Mouse (Mus musculus): Measurements from ENCODE around the gene Itfg2. TPM values are rescaled to one million over a fixed set of nuclear protein-coding genes. Genes with fewer than 3 reads are reported as not detected.
A peak's percentile ranks its signal among the peaks of the same experiment; 100 is the strongest.

Itfg2 gene
- polyA plus RNA-seq, 1 experiment: 19.0 TPM

GRCm38 (mm10) chr6:128425046-128425445 is 315 bp upstream of the Itfg2 start:
- WGBS: 22% methylated on average over 9 of the region's 9 CpGs
- peak overlapping the region; percentile 94 for H3K4me3 ChIP-seq (ENCODE audit: insufficient read depth, low read depth, low read length)
- H3K36me3 ChIP-seq (ENCODE audit: control insufficient read depth, insufficient read depth, low read length): no peaks in the 10 kb centered on the region; the same call in 1 of the 2 replicates
- no peak for TF ChIP-seq POLR2A (IDR thresholded peaks at IDR 0.05; ENCODE audit: low read depth, low read length)
- TF ChIP-seq CTCF (conservative IDR thresholded peaks at IDR 0.05; ENCODE audit: insufficient read depth, insufficient read length, low read depth, low read length): no peak
- DNase-seq: no peak
- H3K27ac ChIP-seq (ENCODE audit: insufficient read depth, low read depth, low read length): peak overlapping the region; percentile 100
- peaks cover 8% of the 10 kb centered on the region; the same call in 1 of the 2 replicates for H3K4me1 ChIP-seq (ENCODE audit: control insufficient read depth, insufficient read depth, low read length)
- H3K27me3 ChIP-seq (replicated peaks; ENCODE audit: control insufficient read depth, insufficient read depth, low read length): no peaks in the 10 kb centered on the region

DNA sequence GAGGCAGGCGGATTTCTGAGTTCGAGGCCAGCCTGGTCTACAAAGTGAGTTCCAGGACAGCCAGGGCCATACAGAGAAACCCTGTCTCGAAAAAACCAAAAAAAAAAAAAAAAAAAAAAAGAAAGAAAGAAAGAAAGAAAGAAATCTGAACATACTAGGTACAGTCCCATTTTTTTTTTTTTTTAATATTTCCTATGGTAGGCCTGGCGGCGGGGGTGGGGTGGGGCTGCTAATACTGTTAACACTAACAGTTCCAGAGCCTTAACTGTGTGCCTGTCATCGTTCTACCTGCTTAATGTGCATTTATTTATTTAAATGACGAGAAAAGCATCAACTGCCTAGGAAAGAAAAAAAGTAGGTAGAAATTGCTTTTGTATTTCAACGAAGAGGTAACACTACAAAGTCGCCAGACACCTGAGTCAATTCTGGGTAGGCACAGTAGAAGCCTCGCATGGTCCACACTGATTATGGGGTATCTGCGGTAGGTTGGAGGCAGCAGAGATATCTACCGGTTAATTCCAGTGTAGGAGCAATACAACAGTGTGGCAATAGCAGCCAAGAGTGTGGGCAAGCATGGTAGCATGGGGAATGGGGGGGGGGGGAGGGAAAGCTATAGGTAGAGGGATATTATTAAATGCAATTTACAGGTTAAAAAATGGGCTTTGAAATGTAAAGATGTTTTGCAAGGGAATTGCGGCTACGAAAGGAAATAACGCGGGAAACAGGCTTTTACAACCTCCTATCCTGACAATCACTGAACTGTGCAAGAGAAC is 1.0 kb downstream of the Itfg2 start:
- H3K36me3 ChIP-seq (ENCODE audit: control insufficient read depth, insufficient read depth, low read length): no peaks in the 10 kb centered on the region
- TF ChIP-seq POLR2A (IDR thresholded peaks at IDR 0.05; ENCODE audit: low read depth, low read length) (no peak), CTCF (conservative IDR thresholded peaks at IDR 0.05; ENCODE audit: insufficient read depth, insufficient read length, low read depth, low read length) (no peak)
- DNase-seq: no peak
- no peaks in the 10 kb centered on the region for H3K27me3 ChIP-seq (replicated peaks; ENCODE audit: control insufficient read depth, insufficient read depth, low read length)
- H3K4me3 ChIP-seq (ENCODE audit: insufficient read depth, low read depth, low read length): peak overlapping the region; percentile 94
- no peak overlapping the region for H3K27ac ChIP-seq (ENCODE audit: insufficient read depth, low read depth, low read length)
- H3K4me1 ChIP-seq (ENCODE audit: control insufficient read depth, insufficient read depth, low read length): peaks cover 8% of the 10 kb centered on the region; the same call in 1 of the 2 replicates
- WGBS: 39% methylated on average over 15 of the region's 16 CpGs

GRCm38 (mm10) chr6:128421480-128421879 is 3.3 kb downstream of the Itfg2 start:
- Histone ChIP-seq H3K4me3 (ENCODE audit: insufficient read depth, low read depth, low read length) (no peak overlapping the region), H3K36me3 (ENCODE audit: control insufficient read depth, insufficient read depth, low read length) (no peaks in the 10 kb centered on the region), H3K4me1 (ENCODE audit: control insufficient read depth, insufficient read depth, low read length) (peaks cover 6% of the 10 kb centered on the region; the same call in 1 of the 2 replicates), H3K27ac (ENCODE audit: insufficient read depth, low read depth, low read length) (peak overlapping the region; percentile 20; the same call in 1 of the 2 replicates), H3K27me3 (replicated peaks; ENCODE audit: control insufficient read depth, insufficient read depth, low read length) (no peaks in the 10 kb centered on the region)
- TF ChIP-seq POLR2A (IDR thresholded peaks at IDR 0.05; ENCODE audit: low read depth, low read length) (no peak), CTCF (conservative IDR thresholded peaks at IDR 0.05; ENCODE audit: insufficient read depth, insufficient read length, low read depth, low read length) (no peak)
- DNase-seq: no peak
- 76% methylated on average over 3 of the region's 3 CpGs for WGBS

GRCm38 (mm10) chr6:128421036-128421435 is 3.7 kb downstream of the Itfg2 start:
- Histone ChIP-seq H3K36me3 (ENCODE audit: control insufficient read depth, insufficient read depth, low read length) (no peaks in the 10 kb centered on the region), H3K4me1 (ENCODE audit: control insufficient read depth, insufficient read depth, low read length) (peaks cover 6% of the 10 kb centered on the region; the same call in 1 of the 2 replicates), H3K27me3 (replicated peaks; ENCODE audit: control insufficient read depth, insufficient read depth, low read length) (no peaks in the 10 kb centered on the region), H3K27ac (ENCODE audit: insufficient read depth, low read depth, low read length) (peak overlapping the region; percentile 7; the same call in 1 of the 2 replicates), H3K4me3 (ENCODE audit: insufficient read depth, low read depth, low read length) (no peak overlapping the region)
- TF ChIP-seq POLR2A (IDR thresholded peaks at IDR 0.05; ENCODE audit: low read depth, low read length) (no peak), CTCF (conservative IDR thresholded peaks at IDR 0.05; ENCODE audit: insufficient read depth, insufficient read length, low read depth, low read length) (no peak)
- DNase-seq: no peak
- 60% methylated on average over 2 of the region's 2 CpGs for WGBS

DNA sequence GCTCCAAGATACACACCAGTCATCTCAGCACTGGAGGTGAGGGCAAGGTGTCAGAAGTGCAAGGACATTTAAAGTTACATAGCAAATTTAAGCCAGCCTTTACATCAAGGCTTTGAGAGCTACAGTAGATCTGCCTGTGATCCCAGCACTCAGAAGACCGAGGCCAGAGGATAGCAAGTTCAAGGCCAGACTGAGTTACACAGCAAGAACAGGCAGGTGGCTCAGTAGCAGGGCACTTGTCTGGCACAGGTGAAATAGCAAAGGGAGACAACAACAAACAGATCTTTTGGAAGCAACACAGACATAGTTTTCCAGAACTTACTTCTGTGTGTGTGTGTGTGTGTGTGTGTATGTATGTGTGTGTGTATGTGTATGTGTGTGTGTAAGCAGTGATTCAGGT is 6.7 kb downstream of the Itfg2 start:
- no peak for DNase-seq
- Histone ChIP-seq H3K4me1 (ENCODE audit: control insufficient read depth, insufficient read depth, low read length) (no peaks in the 10 kb centered on the region), H3K36me3 (ENCODE audit: control insufficient read depth, insufficient read depth, low read length) (no peaks in the 10 kb centered on the region), H3K4me3 (ENCODE audit: insufficient read depth, low read depth, low read length) (no peak overlapping the region), H3K27me3 (replicated peaks; ENCODE audit: control insufficient read depth, insufficient read depth, low read length) (no peaks in the 10 kb centered on the region), H3K27ac (ENCODE audit: insufficient read depth, low read depth, low read length) (no peak overlapping the region)
- WGBS: 94% methylated on average over 1 of the region's 1 CpGs
- TF ChIP-seq CTCF (conservative IDR thresholded peaks at IDR 0.05; ENCODE audit: insufficient read depth, insufficient read length, low read depth, low read length) (no peak), POLR2A (IDR thresholded peaks at IDR 0.05; ENCODE audit: low read depth, low read length) (no peak)

DNA sequence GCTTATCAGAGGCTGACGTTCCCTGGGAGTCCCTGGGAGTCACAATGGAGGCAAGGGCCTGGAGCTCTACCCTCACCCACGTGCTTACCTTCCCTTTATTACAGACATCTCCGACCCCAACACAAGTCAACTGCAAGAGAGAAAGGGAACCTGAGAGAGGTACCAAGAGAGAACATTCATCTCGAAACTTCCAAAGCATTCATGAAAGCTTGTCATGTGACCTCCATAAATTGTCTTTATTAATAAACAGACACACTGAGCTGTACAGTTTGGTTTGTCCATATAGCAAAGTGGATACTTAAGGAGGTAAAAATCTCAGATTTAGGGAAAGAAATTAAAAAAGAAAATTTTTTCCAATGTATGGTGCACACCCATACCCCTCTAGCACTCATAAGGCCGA is 8.6 kb downstream of the Itfg2 start:
- no peak overlapping the region for H3K27ac ChIP-seq (ENCODE audit: insufficient read depth, low read depth, low read length)
- TF ChIP-seq POLR2A (IDR thresholded peaks at IDR 0.05; ENCODE audit: low read depth, low read length) (no peak), CTCF (conservative IDR thresholded peaks at IDR 0.05; ENCODE audit: insufficient read depth, insufficient read length, low read depth, low read length) (no peak)
- no peaks in the 10 kb centered on the region for H3K36me3 ChIP-seq (ENCODE audit: control insufficient read depth, insufficient read depth, low read length)
- WGBS: 83% methylated on average over 5 of the region's 5 CpGs
- DNase-seq: no peak
- no peaks in the 10 kb centered on the region for H3K4me1 ChIP-seq (ENCODE audit: control insufficient read depth, insufficient read depth, low read length)
- no peak overlapping the region for H3K4me3 ChIP-seq (ENCODE audit: insufficient read depth, low read depth, low read length)
- H3K27me3 ChIP-seq (replicated peaks; ENCODE audit: control insufficient read depth, insufficient read depth, low read length): no peaks in the 10 kb centered on the region

- no peaks in the 10 kb centered on the region for H3K27me3 ChIP-seq (replicated peaks; ENCODE audit: control insufficient read depth, insufficient read depth, low read length)
- WGBS: 11% methylated on average over 3 of the region's 3 CpGs
- H3K27ac ChIP-seq (ENCODE audit: insufficient read depth, low read depth, low read length): no peak overlapping the region
- H3K4me1 ChIP-seq (ENCODE audit: control insufficient read depth, insufficient read depth, low read length): no peaks in the 10 kb centered on the region
- H3K36me3 ChIP-seq (ENCODE audit: control insufficient read depth, insufficient read depth, low read length): no peaks in the 10 kb centered on the region; the same call in none of the 2 replicates
- DNase-seq: peak; percentile 80
- TF ChIP-seq POLR2A (IDR thresholded peaks at IDR 0.05; ENCODE audit: low read depth, low read length) (no peak), CTCF (conservative IDR thresholded peaks at IDR 0.05; ENCODE audit: insufficient read depth, insufficient read length, low read depth, low read length) (peak; percentile 85)
- no peak overlapping the region for H3K4me3 ChIP-seq (ENCODE audit: insufficient read depth, low read depth, low read length)
Measured at GRCm38 (mm10) chr6:128411115-128411514, 13.6 kb downstream of the Itfg2 start.
